Mouse (Mus musculus) neural tube, embryonic 11.5 days (tissue): ENCODE results near the gene Mrpl53. TPM values are rescaled to one million over a fixed set of nuclear protein-coding genes. Genes with fewer than 3 reads are reported as not detected.

Source experiments
- ATAC-seq: fragments of 200-750 bp; cut with Nextera tagmentation; 2 replicates; pipeline ENCODE4 v1.8.0; 2017; ENCODE audit warnings: moderate number of reproducible peaks, mild to moderate bottlenecking, moderate TSS enrichment, moderate library complexity; ENCODE audit not compliant: insufficient read depth, low FRiP score, low TSS enrichment
- DNase-seq: peaks from one replicate; pipeline ENCODE4 v3.0.0-alpha.2; 2015; ENCODE audit warnings: low spot score
- H3K27ac ChIP-seq: fragments of 300-500 bp; sonication (generic); 2 replicates; pipeline ENCODE4 v1.5.1; 2014; ENCODE audit warnings: low read depth, mild to moderate bottlenecking, low read length
- H3K27me3 ChIP-seq: fragments of 300-500 bp; sonication (generic); 2 replicates; pipeline ENCODE4 v1.6.1; 2014; ENCODE audit warnings: mild to moderate bottlenecking, low read length, mixed read lengths; ENCODE audit not compliant: control insufficient read depth, insufficient read depth
- H3K36me3 ChIP-seq: fragments of 300-500 bp; sonication (generic); 2 replicates; pipeline ENCODE4 v1.6.1; 2014; ENCODE audit warnings: mild to moderate bottlenecking, low read length, moderate library complexity, mixed read lengths; ENCODE audit not compliant: control insufficient read depth, insufficient read depth
- H3K4me1 ChIP-seq: fragments of 300-500 bp; sonication (generic); 2 replicates; pipeline ENCODE4 v1.6.1; 2014; ENCODE audit warnings: low read length, mixed read lengths; ENCODE audit not compliant: control insufficient read depth, insufficient read depth
- H3K4me2 ChIP-seq: fragments of 300-500 bp; sonication (generic); 2 replicates; pipeline ENCODE4 v1.6.1; 2014; ENCODE audit warnings: low read depth, mild to moderate bottlenecking, moderate library complexity
- H3K4me3 ChIP-seq: fragments of 300-500 bp; sonication (generic); 2 replicates; pipeline ENCODE4 v1.5.1; 2014; ENCODE audit warnings: low read depth, low read length
- H3K9ac ChIP-seq: fragments of 300-500 bp; sonication (generic); 2 replicates; pipeline ENCODE4 v1.6.1; 2014; ENCODE audit warnings: mild to moderate bottlenecking, low read length
- H3K9me3 ChIP-seq: fragments of 300-500 bp; sonication (generic); 2 replicates; pipeline ENCODE4 v1.6.1; 2016; ENCODE audit warnings: low read length; ENCODE audit not compliant: control insufficient read depth
- WGBS: fragments of 180-500 bp; shearing (Covaris S2); extraction: QIAGEN DNeasy Blood & Tissue Kit; methylation state at CpG from one replicate; pipeline ENCODE4 v1.1.7; 2014; 5-methylcytosine and 5-hydroxymethylcytosine counted together
- polyA plus RNA-seq: library from polyadenylated mRNA; unstranded; fragments of >200 nt; fragmentation: Nextera tagmentation; extraction: Ambion mirVana; gene quantifications from 2 replicates; pipeline ENCODE4 v1.2.1, GENCODE M21; 2014

Mrpl53 gene
- polyA plus RNA-seq, 1 experiment from 2014 or later, result 123 TPM

- peak overlapping the region; percentile 70 for H3K27ac ChIP-seq
- H3K4me2 ChIP-seq, result peak overlapping the region; percentile 98
- peaks cover 6% of the 10 kb centered on the region for H3K4me1 ChIP-seq
- peak overlapping the region; percentile 70 for H3K4me3 ChIP-seq
- under 1% methylated on average over 74 of the region's 74 CpGs for WGBS
- ATAC-seq, result peak; percentile 73
- H3K9ac ChIP-seq, result peak overlapping the region; percentile 83
- peak; percentile 79 for DNase-seq
- no peaks in the 10 kb centered on the region for H3K36me3 ChIP-seq
- 0 out of 2 replicates have a peak, but pooled peaks cover 2% of the 10 kb centered on the region for H3K27me3 ChIP-seq
- H3K9me3 ChIP-seq, result no peaks in the 10 kb centered on the region
These were observed 6.9 kb upstream of the Mrpl53 start for GRCm38 (mm10) chr6:83101688-83102556.

DNA sequence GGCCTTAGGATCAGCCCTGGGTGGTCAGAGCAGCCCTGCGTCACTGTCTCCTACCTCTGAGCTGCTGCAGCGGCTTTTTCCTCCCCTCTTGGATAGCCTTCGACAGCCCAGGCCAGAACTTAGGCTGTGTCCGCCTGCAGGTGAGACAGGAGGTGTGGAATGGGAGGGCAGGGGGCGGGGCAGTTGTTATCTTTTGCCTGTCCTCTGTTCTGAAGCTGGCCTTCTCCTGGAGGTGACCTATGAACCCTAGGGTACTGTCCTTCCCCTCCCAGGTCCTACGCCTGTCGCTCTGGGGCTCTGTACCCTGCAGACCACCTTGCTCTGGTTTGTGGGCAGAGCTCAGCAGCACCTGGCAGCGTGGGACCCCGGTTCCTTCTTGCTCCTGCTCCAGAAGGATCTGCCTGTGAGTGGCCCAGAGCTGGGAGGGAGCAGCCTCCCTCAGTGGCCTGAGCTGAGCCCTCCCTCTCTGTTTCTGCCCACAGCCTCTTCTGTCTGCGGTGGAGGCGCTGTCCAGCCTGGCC is 5.7 kb upstream of the Mrpl53 start:
- DNase-seq, result no peak
- ATAC-seq, result no peak
- peak overlapping the region; percentile 33; the same call in 1 of the 2 replicates for H3K9ac ChIP-seq

GRCm38 (mm10) chr6:83104158-83104557 is 4.7 kb upstream of the Mrpl53 start:
- ATAC-seq (no peak), DNase-seq (no peak)
- H3K4me3 ChIP-seq, result no peak overlapping the region
- peaks cover 2% of the 10 kb centered on the region; the same call in 1 of the 2 replicates for H3K36me3 ChIP-seq
- H3K9ac ChIP-seq, result no peak overlapping the region
- no peaks in the 10 kb centered on the region for H3K9me3 ChIP-seq
- H3K27me3 ChIP-seq, result 0 out of 2 replicates have a peak, but pooled peaks cover 2% of the 10 kb centered on the region
- WGBS, result 81% methylated on average over 4 of the region's 4 CpGs
- no peak overlapping the region for H3K4me2 ChIP-seq
- H3K4me1 ChIP-seq, result peaks cover 15% of the 10 kb centered on the region
- no peak overlapping the region for H3K27ac ChIP-seq

More for the DNA sequence above, 5.7 kb upstream of the Mrpl53 start:
- peaks cover 2% of the 10 kb centered on the region; the same call in 1 of the 2 replicates for H3K36me3 ChIP-seq
- 50% methylated on average over 11 of the region's 11 CpGs for WGBS
- H3K4me3 ChIP-seq, result no peak overlapping the region
- H3K27ac ChIP-seq, result no peak overlapping the region
- 0 out of 2 replicates have a peak, but pooled peaks cover 2% of the 10 kb centered on the region for H3K27me3 ChIP-seq
- H3K9me3 ChIP-seq, result no peaks in the 10 kb centered on the region
- H3K4me2 ChIP-seq, result no peak overlapping the region
- peaks cover 11% of the 10 kb centered on the region for H3K4me1 ChIP-seq

GRCm38 (mm10) chr6:83107566-83108400 is 1.1 kb upstream of the Mrpl53 start:
- Histone ChIP-seq H3K27me3 (0 out of 2 replicates have a peak, but pooled peaks cover 2% of the 10 kb centered on the region), H3K9me3 (no peaks in the 10 kb centered on the region), H3K4me3 (peak overlapping the region; percentile 89; the same call in 1 of the 2 replicates), H3K4me1 (peaks cover 12% of the 10 kb centered on the region), H3K36me3 (peaks cover 2% of the 10 kb centered on the region; the same call in 1 of the 2 replicates), H3K27ac (no peak overlapping the region), H3K9ac (peak overlapping the region; percentile 92), H3K4me2 (peak overlapping the region; percentile 86)
- peak; percentile 82 for DNase-seq
- ATAC-seq, result peak; percentile 40; the same call in 1 of the 2 replicates
- 36% methylated on average over 13 of the region's 13 CpGs for WGBS

GRCm38 (mm10) chr6:83111510-83112136 is 2.8 kb downstream of the Mrpl53 start:
- H3K27ac ChIP-seq, result no peak overlapping the region
- H3K4me2 ChIP-seq, result no peak overlapping the region
- DNase-seq (no peak), ATAC-seq (no peak)
- H3K4me1 ChIP-seq, result peaks cover 19% of the 10 kb centered on the region
- H3K9me3 ChIP-seq, result no peaks in the 10 kb centered on the region
- no peak overlapping the region for H3K9ac ChIP-seq
- H3K36me3 ChIP-seq, result peaks cover 2% of the 10 kb centered on the region; the same call in 1 of the 2 replicates
- H3K27me3 ChIP-seq, result no peaks in the 10 kb centered on the region
- 91% methylated on average over 4 of the region's 4 CpGs for WGBS
- H3K4me3 ChIP-seq, result no peak overlapping the region

GRCm38 (mm10) chr6:83115011-83115671 is 6.3 kb downstream of the Mrpl53 start, which contains the start of gene Mogs:
Gene Mogs, plus strand, starts transcription at chr6:83115496.
- WGBS, result 2% methylated on average over 48 of the region's 58 CpGs
- H3K9ac ChIP-seq, result peak within 1 kb of the TSS; percentile 91
- H3K4me1 ChIP-seq, result peaks cover 24% of the 10 kb centered on the region
- DNase-seq, result peak; percentile 93
- peak within 1 kb of the TSS; percentile 97 for H3K4me2 ChIP-seq
- peak within 1 kb of the TSS; percentile 83 for H3K27ac ChIP-seq
- H3K27me3 ChIP-seq, result no peaks in the 10 kb centered on the region
- no peaks in the 10 kb centered on the region for H3K9me3 ChIP-seq
- peaks cover 9% of the 10 kb centered on the region for H3K36me3 ChIP-seq
- H3K4me3 ChIP-seq, result peak within 1 kb of the TSS; percentile 81
- peak; percentile 80 for ATAC-seq

GRCm38 (mm10) chr6:83115682-83116372 is 7.0 kb downstream of the Mrpl53 start:
- H3K36me3 ChIP-seq, result peaks cover 9% of the 10 kb centered on the region
- DNase-seq (no peak), ATAC-seq (peak; percentile 2; the same call in 1 of the 2 replicates)
- H3K4me1 ChIP-seq, result peaks cover 24% of the 10 kb centered on the region
- no peaks in the 10 kb centered on the region for H3K27me3 ChIP-seq
- H3K4me2 ChIP-seq, result peak overlapping the region; percentile 97
- H3K9me3 ChIP-seq, result no peaks in the 10 kb centered on the region
- peak overlapping the region; percentile 81 for H3K4me3 ChIP-seq
- 2% methylated on average over 43 of the region's 48 CpGs for WGBS
- H3K27ac ChIP-seq, result peak overlapping the region; percentile 83
- H3K9ac ChIP-seq, result peak overlapping the region; percentile 91
